Mouse (Mus musculus) gastrocnemius, postnatal 25 days (tissue): ENCODE measurements around the gene Armc6. TPM values are rescaled to one million over a fixed set of nuclear protein-coding genes. Genes with fewer than 3 reads are reported as not detected.

ENCODE experiments used
- DNase-seq: peaks from one replicate; pipeline ENCODE4 v3.0.0; 2022
- total RNA-seq, 2 experiments: library from RNA; stranded (reverse); gene quantifications; 1 replicate in 1 of 2; 2 replicates in 1 of 2; pipeline ENCODE4 v1.2.3; 2021

The Armc6 gene
- total RNA-seq, 2 experiments from 2014 or later = 7.6 to 8.2 TPM

- DNase-seq = no peak
Observed at GRCm38 (mm10) chr8:70194191-70194590, 40.1 kb downstream of the Armc6 start.

GRCm38 (mm10) chr8:70193238-70193637, 41.0 kb downstream of the Armc6 start:
- DNase-seq = no peak

GRCm38 (mm10) chr8:70188707-70189106, 45.6 kb downstream of the Armc6 start:
- DNase-seq = no peak

- DNase-seq = no peak
Observed at GRCm38 (mm10) chr8:70183194-70183593, 51.1 kb downstream of the Armc6 start.

GRCm38 (mm10) chr8:70181903-70182252, 52.4 kb downstream of the Armc6 start:
- no peak for DNase-seq

- DNase-seq = no peak
Observed at GRCm38 (mm10) chr8:70181212-70181902, 52.9 kb downstream of the Armc6 start.

- no peak for DNase-seq
Observed at GRCm38 (mm10) chr8:70179082-70179481, 55.2 kb downstream of the Armc6 start.

GRCm38 (mm10) chr8:70178231-70178630, 56.0 kb downstream of the Armc6 start:
- no peak for DNase-seq

GRCm38 (mm10) chr8:70174079-70174478, 60.2 kb downstream of the Armc6 start:
- DNase-seq = no peak

GRCm38 (mm10) chr8:70173320-70173719, 60.9 kb downstream of the Armc6 start:
- no peak for DNase-seq

GRCm38 (mm10) chr8:70172043-70172681, 62.1 kb downstream of the Armc6 start, which contains the start of gene Tmem161a:
TSS of gene Tmem161a (plus strand) at chr8:70172356.
- peak; percentile 91 for DNase-seq

GRCm38 (mm10) chr8:70171240-70171639, 63.0 kb downstream of the Armc6 start:
- DNase-seq = no peak

GRCm38 (mm10) chr8:70170748-70171147, 63.5 kb downstream of the Armc6 start:
- no peak for DNase-seq

Other genes with a start within 250 kb of the Armc6 start
- 10 to 100 TPM; 25.4 to 26.2 TPM for gene Gatad2a, start 238.1 kb downstream of the Armc6 start, total RNA-seq
- gene Mau2, start 191.7 kb downstream of the Armc6 start, total RNA-seq = 10 to 100 TPM; 24.5 to 25.1 TPM
- gene Sugp1, start 191.7 kb downstream of the Armc6 start, total RNA-seq = 10 to 100 TPM; 13.1 to 15.5 TPM
- 1 to 10 TPM in 1 of 2 experiments, not detected in 1; 1.7 TPM for gene Tm6sf2, start 161.5 kb downstream of the Armc6 start, total RNA-seq
- under 1 TPM in 1 of 2 experiments, not detected in 1; 0.08 TPM for gene Hapln4, start 151.0 kb downstream of the Armc6 start, total RNA-seq
- under 1 TPM in 1 of 2 experiments, not detected in 1; 0.05 TPM for gene Ncan, start 113.6 kb downstream of the Armc6 start, total RNA-seq
- gene Nr2c2ap, start 103.1 kb downstream of the Armc6 start, total RNA-seq = 1 to 10 TPM; 3.9 to 4.3 TPM
- gene Rfxank, start 95.3 kb downstream of the Armc6 start, total RNA-seq = 1 to 10 TPM; 7.3 to 7.7 TPM
- gene Borcs8, start 95.0 kb downstream of the Armc6 start, total RNA-seq = 10 to 100 TPM; 14.6 to 16.6 TPM
- under 1 TPM; 0.21 to 0.23 TPM for gene Mef2b, start 94.8 kb downstream of the Armc6 start, total RNA-seq
- gene Tmem161a, start 62.1 kb downstream of the Armc6 start, total RNA-seq = 10 to 100 TPM; 68.1 to 72.3 TPM
- 10 to 100 TPM; 30.0 to 39.2 TPM for gene Slc25a42, start 22.2 kb downstream of the Armc6 start, total RNA-seq
- 10 to 100 TPM; 43.1 to 45.0 TPM for gene Sugp2, start 240 bp downstream of the Armc6 start, total RNA-seq
- 1 to 10 TPM; 3.0 to 4.7 TPM for gene Homer3, start 48.4 kb upstream of the Armc6 start, total RNA-seq
- 10 to 100 TPM; 26.9 to 30.7 TPM for gene Ddx49, start 68.0 kb upstream of the Armc6 start, total RNA-seq
- gene Cope, start 68.1 kb upstream of the Armc6 start, total RNA-seq = 100 to 1,000 TPM; 113 to 119 TPM
- 10 to 100 TPM; 13.8 to 15.8 TPM for gene Cers1, start 81.3 kb upstream of the Armc6 start, total RNA-seq
- 1 to 10 TPM in 1 of 2 experiments, under 1 TPM in 1; 0.72 to 2.5 TPM for gene Gdf1, start 95.4 kb upstream of the Armc6 start, total RNA-seq
- gene Upf1, start 118.8 kb upstream of the Armc6 start, total RNA-seq = 10 to 100 TPM; 28.9 to 29.5 TPM
- gene Comp, start 139.1 kb upstream of the Armc6 start, total RNA-seq = 10 to 100 TPM in 1 of 2 experiments, 1 to 10 TPM in 1; 5.9 to 14.7 TPM
- gene Crtc1, start 205.1 kb upstream of the Armc6 start, total RNA-seq = 1 to 10 TPM; 6.1 to 6.4 TPM
- gene Klhl26, start 242.5 kb upstream of the Armc6 start, total RNA-seq = 1 to 10 TPM; 4.9 to 6.1 TPM